Mouse (Mus musculus): ENCODE results near the gene Dag1. TPM values are rescaled to one million over a fixed set of nuclear protein-coding genes. Genes with fewer than 3 reads are reported as not detected.
A peak's percentile ranks its signal among the peaks of the same experiment; 100 is the strongest.
"Not testable (repeated sequence)": the region's sequence is repeated elsewhere in the genome, so short reads cannot be mapped to it uniquely, and the experiment has no call there.

The Dag1 gene
- total RNA-seq (2015) (16.1 and 16.5 TPM in 2 replicates), total RNA-seq (2017) (3.8 and 4.7 TPM in 2 replicates)

DNA sequence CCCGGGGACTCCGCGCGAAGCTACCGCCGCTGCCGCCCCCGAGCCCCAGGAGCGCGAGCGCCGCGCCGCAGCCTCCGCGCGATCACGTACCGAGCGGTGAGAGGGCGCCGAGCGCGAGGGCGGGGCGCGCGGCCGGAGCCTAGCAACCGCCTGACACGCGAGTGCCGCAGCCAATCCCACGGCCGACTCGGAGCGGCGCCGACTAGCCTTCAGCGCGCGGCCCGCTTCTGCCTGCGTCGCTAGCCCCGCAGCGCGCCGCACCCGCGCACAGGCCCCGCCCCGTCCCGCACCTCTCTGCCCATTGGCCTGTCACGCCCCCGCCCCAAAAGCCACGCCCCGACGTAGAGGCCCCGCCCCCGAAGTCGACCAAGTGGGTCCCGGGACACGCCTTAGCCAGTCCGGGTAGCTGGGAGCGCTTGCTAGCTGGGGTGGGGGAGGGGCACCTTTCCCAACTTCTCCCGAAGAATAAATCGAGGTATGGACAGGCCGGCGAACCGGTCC lies at the start of gene Dag1:
Dag1 (minus strand) TSS at position 269 of the 501 bp plus-strand sequence.
- ATAC-seq (replicated peaks; ENCODE audit: poor library complexity), result peak; percentile 93

- ATAC-seq (replicated peaks; ENCODE audit: poor library complexity), result no peak
Observed at GRCm38 (mm10) chr9:108308141-108308540, 44.4 kb upstream of the Dag1 start.

GRCm38 (mm10) chr9:108307021-108307807 lies 43.5 kb upstream of the Dag1 start:
- no peak for ATAC-seq (replicated peaks; ENCODE audit: poor library complexity)

DNA sequence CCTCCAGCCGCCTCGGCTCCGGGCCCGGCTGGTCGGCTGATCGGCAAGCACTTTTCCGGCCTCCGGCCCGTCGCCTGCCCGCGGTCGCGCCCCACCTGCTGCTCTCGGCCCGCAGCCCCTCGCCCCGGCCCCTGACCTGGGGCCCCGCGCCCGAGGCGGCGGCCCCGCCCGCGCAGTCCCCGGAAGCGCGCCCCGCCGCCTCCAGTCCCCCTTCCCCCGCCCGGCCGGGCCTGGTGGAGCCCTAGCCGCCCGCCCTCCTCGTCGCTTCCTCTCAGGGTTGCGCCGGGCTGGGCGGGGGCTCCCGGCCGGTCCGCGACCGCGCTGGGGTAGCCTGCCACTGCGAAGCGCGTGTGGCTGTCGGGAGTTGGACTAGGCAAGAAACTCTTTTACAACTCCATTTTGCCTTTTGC lies 42.8 kb upstream of the Dag1 start:
- peak; percentile 64 for ATAC-seq (replicated peaks; ENCODE audit: poor library complexity)

DNA sequence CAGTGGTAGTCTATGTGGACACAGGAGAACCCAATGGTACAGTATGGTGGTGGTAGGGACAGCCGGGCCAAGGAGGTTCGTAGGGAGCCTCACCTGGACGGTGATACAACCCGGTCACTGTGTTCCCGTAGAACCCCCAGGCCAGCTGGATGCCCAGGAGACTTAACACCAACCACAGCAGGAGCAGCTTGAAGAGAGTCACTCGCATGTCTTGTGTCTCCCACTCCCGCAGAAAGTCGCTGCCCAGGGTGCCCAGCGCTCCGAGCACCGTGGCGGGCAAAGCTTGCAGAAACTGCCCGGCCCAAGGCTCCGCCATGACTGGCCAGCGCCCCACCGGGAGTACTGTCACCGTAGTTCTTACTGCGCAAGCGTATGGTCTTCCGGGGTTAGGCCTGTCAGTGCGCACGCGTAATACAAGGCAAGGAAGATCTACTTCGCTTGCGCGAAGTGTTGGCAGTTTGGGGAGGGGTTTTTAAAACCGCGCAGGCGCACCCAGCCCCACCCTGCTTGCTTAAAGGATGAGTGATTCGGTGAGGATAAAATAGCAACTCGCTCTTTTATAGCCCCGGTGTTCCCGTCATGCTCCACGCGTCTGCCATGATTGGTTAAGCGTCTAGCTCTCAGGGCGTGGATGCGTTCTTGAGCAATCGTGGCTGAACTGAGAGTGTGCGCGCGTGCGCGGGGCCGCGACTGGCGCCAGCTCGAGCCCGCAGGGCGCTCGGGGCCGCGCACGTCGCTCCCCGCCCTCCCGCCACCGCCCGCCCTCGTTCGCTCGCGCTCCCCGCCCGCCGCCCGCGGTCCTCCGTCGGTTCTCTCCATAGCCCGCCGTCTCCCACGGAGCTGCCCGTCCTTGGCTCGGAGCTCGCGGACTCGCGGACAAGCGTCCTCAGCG lies 42.1 kb upstream of the Dag1 start, which contains the start of the genes Rhoa and Tcta:
Rhoa (plus strand) TSS at position 501 of the 892 bp plus-strand sequence.
Tcta (minus strand) TSS at position 532 of the 892 bp plus-strand sequence.
- peak; percentile 88 for ATAC-seq (replicated peaks; ENCODE audit: poor library complexity)

DNA sequence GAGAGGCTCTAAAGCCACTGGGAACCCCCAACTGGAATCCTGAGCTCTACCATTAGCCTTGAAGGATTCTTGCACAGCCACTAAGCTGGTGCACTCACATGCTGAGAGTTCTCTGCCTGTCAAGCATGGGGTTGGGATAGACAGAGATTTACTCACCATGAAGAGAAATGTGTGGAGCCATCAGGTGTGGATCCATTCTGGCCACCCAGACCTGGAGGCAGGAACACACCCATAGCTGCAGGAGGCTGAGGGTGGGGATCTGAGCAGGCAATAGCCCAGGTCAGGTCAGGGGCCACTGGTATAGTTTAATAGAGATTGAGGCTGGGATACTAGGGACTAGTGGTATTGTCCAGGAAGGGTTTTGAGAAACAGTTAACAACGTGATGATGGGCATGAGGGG lies 41.4 kb upstream of the Dag1 start:
- no peak for ATAC-seq (replicated peaks; ENCODE audit: poor library complexity)

GRCm38 (mm10) chr9:108304716-108305115 lies 41.0 kb upstream of the Dag1 start:
- no peak for ATAC-seq (replicated peaks; ENCODE audit: poor library complexity)

DNA sequence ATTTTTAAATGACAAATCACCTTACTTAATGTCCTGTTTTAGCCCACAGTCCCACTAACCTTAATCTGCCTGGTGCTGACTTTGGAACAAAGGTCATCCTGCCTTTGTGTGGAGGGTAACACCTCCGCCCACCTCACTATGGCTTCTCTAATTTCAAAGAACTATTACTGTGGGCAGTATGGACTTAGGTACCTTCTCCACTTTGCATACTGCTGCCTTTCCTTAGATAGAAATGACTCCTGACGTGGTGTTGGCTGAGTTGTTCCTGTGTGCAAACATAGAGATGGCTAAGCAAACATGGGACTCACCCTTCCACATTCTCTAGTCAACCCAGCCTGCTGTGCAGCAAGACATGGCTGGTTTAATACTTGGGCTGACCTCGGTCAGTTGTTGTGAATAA lies 38.1 kb upstream of the Dag1 start:
- no peak for ATAC-seq (replicated peaks; ENCODE audit: poor library complexity)

DNA sequence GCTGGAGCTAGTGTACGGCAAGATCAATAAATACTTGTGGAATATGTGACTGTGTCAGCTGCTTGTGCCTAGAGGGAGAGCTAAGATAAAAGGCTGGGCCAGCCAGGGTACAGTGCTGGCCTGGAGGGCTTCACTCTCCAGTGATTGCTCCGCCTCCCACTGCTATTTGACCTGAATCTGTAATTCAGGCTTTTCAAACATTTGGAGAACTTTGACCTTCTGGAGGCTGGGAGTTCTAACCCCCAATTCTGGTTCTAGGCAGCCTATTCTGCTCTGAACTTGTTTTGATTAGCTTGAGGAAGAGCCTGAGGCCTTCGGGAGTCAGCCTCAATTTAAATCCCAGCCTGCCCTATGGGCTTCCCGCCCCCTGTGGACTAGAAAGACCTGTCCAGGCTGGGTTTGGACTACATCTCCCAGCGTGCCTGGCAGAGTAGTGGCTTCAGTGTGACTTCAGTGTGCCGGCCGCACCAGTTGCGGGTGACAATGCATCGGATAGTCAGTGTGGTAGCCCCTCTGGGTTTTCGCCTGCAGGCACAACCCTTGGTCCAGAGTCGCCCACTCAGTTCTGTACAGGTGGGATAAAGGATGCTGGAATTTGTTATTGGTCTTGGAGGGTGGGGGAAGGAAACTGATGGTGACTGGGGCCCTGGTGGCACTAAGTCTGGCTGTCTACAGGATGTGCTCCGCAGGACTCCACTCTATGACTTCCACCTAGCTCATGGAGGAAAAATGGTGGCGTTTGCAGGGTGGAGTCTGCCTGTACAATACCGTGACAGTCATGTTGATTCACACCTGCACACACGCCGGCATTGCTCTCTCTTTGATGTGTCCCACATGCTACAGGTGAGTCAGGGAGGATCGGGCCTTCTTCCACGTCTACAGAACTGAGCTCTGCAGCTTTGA lies 32.9 kb upstream of the Dag1 start, which contains the start of gene Amt:
Amt (plus strand) TSS at position 401 of the 903 bp plus-strand sequence.
- no peak for ATAC-seq (replicated peaks; ENCODE audit: poor library complexity)

GRCm38 (mm10) chr9:108290773-108291172 lies 27.0 kb upstream of the Dag1 start:
- ATAC-seq (replicated peaks; ENCODE audit: poor library complexity), result no peak

GRCm38 (mm10) chr9:108290016-108290750 lies 26.4 kb upstream of the Dag1 start, which contains the start of gene Nicn1:
Gene Nicn1 (plus strand): TSS chr9:108290429.
- peak; percentile 100 for ATAC-seq (replicated peaks; ENCODE audit: poor library complexity)

DNA sequence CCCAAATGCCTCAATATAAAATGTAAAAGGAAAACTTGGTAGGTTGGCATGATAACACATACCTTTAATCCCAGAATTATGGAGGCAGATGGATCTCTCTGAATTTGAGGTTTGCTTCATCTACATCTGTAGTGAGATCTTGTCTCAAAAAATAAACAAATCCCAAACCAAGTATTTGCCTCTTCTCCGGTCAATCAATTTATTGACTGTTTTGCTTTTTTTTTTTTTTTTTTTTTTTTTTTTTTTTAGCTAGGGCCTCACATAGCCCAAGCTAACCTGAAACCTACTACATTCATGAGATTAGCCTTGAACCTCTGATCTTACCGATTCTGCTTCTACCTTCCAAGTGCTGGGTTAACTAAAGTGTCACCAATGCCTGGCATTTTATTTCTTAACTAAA lies 25.6 kb upstream of the Dag1 start:
- ATAC-seq (replicated peaks; ENCODE audit: poor library complexity), result no peak

GRCm38 (mm10) chr9:108287526-108288238 lies 23.9 kb upstream of the Dag1 start:
- ATAC-seq (replicated peaks; ENCODE audit: poor library complexity), result not testable (repeated sequence)

DNA sequence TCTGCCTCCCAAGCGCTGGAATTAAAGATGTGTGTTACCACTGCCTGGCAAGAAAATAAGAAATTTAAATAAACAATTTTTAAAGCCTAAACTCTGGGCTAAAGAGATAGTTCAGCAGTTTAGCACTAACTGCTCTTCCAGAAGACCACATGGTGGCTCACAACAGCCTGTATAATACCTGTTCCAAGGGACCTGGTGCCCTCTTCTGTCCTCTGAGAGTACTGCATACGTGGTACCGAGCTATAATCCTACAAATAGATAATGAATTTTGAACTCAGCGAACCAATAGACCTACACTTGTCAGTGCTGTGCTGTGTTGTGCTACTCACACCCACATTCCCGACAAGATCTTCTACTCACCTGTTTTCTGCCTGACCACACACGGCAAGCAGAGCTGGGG lies 20.7 kb upstream of the Dag1 start:
- peak; percentile 100 for ATAC-seq (replicated peaks; ENCODE audit: poor library complexity)

DNA sequence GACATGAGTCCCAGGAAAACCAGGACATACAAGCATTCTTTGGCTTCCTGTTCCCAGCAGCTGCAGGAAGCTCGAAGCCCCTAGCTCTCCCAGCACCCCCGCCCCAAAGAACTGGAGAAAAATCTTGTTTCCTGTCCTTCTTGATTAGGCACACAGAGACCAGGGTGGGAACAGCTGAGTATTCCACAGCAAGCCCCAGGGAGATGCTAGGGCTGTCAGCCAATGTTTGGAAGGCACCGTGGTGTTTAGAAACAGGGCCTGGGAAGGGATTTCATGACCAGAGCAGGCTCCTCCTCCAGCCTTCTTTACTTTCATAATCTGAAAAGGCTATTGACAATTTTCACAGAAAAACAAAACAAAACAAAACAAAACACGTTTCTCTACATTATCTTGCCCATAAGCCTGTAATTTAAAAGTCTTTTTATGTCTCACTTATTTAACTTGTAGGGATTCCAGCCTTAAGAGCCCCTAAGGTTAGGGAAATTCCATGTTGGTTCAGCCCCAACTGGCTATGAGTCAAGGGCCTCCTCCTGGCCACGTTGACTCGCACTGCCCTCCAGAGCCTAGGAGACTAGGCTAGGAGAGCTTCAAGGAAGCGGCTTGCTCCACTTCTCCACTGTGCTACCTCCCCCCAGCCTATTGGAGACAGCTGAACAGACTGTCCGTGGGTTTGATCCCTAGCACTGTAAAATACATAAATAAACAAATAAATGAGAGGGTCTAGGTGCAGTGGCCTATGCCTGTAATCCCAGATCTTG lies 16.5 kb upstream of the Dag1 start:
- ATAC-seq (replicated peaks; ENCODE audit: poor library complexity), result no peak

DNA sequence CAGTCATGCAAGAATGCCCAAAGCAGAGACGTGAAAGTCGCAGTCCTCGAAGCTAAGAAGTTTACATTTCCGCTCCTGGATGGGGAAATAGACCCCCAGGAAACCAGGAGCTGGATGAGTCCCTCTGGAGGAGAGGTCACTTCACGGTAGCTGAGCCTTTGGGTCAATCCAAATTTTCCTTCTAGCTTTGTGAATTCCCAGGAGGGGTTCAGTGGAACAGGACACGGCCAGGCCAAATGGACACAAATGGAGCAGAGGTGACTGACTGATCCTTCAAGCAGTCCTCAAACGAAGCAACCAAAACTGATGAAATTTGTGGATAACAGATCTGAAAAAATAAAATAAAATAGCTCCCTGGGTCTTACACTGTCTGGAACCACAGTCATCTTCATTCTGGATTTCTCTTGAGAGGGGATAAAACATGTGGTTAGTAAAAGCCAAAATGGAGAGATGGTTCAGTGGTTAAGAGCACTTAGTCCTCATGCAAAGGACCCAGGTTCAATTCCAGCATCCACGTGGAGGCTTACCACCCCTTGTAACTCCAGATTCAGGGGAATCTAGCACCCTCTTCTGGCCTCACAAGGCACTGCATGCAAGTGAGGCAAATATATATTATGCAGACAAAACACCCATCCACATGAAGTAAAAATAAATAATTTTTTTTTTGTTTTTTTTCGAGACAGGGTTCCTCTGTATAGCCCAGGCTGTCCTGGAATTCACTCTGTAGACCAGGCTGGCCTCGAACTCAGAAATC lies 15.1 kb upstream of the Dag1 start:
- peak; percentile 92 for ATAC-seq (replicated peaks; ENCODE audit: poor library complexity)

- ATAC-seq (replicated peaks; ENCODE audit: poor library complexity), result no peak
Observed at GRCm38 (mm10) chr9:108275331-108275659, 11.5 kb upstream of the Dag1 start.
